Comparison of ENCODE assay signal across 12 mouse cellular contexts in the genomic region with DNA sequence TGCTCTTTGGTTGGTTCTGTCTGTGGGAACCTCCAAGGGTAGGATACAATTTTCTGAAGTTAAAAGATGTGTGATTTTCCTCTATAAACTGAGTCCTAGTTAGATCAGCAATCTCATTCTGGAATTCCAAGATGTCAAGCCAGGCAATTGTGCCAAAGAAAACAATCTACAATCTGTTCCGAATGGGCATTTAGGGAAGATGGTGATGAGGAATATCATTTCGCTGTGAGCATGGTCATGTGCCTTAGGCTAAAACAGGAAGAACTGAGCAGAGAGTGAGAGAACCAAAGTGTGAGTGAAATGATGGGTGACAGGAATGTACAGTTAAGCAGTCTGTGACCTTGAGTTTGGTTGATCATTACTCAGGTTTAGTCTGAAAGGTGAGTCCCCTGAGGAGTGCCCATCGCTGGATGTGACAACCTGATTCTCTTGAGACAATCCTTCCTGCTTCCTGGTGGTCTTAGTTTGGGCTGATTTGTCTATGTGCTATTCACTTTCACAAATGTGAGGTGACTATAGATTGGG.
"Had no signal": no experiment of that assay in that cellular context is flagged by ENCODE, and none has a peak within 500 bp of the region (broad histone marks: within the 10 kb centered on the region; RNA-seq: fewer than 3 reads in every experiment).

No protein-coding gene starts in this region.

- H3K4me3 ChIP-seq: intestine, embryonic 15.5 days; layer of hippocampus, adult 2 months; limb, embryonic 12.5 days; liver, embryonic 15.5 days; midbrain, embryonic 13.5 days had no signal

- DNase-seq: liver; lung, adult 2 months; lung, postnatal 36 days; right cerebral cortex, adult 18-20 months; right cerebral cortex, postnatal 25 days had no signal

- H3K9ac ChIP-seq: intestine, embryonic 15.5 days; limb, embryonic 12.5 days; liver, embryonic 15.5 days; midbrain, embryonic 13.5 days had no signal

- H3K4me1 ChIP-seq: intestine, embryonic 15.5 days; limb, embryonic 12.5 days; liver, embryonic 15.5 days; midbrain, embryonic 13.5 days had no signal

- H3K27me3 ChIP-seq: intestine, embryonic 15.5 days; limb, embryonic 12.5 days; liver, embryonic 15.5 days; midbrain, embryonic 13.5 days had no signal

- H3K36me3 ChIP-seq: intestine, embryonic 15.5 days; limb, embryonic 12.5 days; liver, embryonic 15.5 days; midbrain, embryonic 13.5 days had no signal

- H3K27ac ChIP-seq: intestine, embryonic 15.5 days; layer of hippocampus, adult 2 months; limb, embryonic 12.5 days; liver, embryonic 15.5 days; midbrain, embryonic 13.5 days; stomach, postnatal 0 days had no signal

- H3K4me2 ChIP-seq: intestine, embryonic 15.5 days; limb, embryonic 12.5 days; liver, embryonic 15.5 days; midbrain, embryonic 13.5 days had no signal

- H3K9me3 ChIP-seq: intestine, embryonic 15.5 days; limb, embryonic 12.5 days; liver, embryonic 15.5 days; midbrain, embryonic 13.5 days had no signal

- ATAC-seq: intestine, embryonic 15.5 days; lung, postnatal 0 days; midbrain, embryonic 13.5 days had no signal
